Mouse (Mus musculus) megakaryocyte-erythroid progenitor cell, adult 5-6 weeks (primary cell): ENCODE results near the gene Slc4a1. TPM values are rescaled to one million over a fixed set of nuclear protein-coding genes. Genes with fewer than 3 reads are reported as not detected.
"Not testable (repeated sequence)": the region's sequence is repeated elsewhere in the genome, so short reads cannot be mapped to it uniquely, and the experiment has no call there.

Experiments
- ATAC-seq: replicated peaks from 2 replicates; pipeline ENCODE4 v1.8.0; 2016; ENCODE audit warnings: mild to moderate bottlenecking, inconsistent platforms; ENCODE audit not compliant: severe bottlenecking, poor library complexity, low FRiP score, low TSS enrichment
- total RNA-seq, 2 experiments: library from RNA; stranded (forward) in 1 of 2; stranded (reverse) in 1 of 2; fragments of 200-1000, 215-1000 nt in 1 of 2; fragments of >200 nt in 1 of 2; fragmentation: Nextera tagmentation in 1 of 2; gene quantifications; 2 replicates each; pipeline ENCODE4 v1.2.3; 2014 to 2017

Slc4a1 gene
- total RNA-seq (2014; fragmentation: Nextera tagmentation) (0.42 and 0.46 TPM in 2 replicates), total RNA-seq (2017) (0.27 and 6.8 TPM in 2 replicates)

GRCm38 (mm10) chr11:102366103-102366502, at the start of gene Slc4a1:
Slc4a1 (minus strand) TSS chr11:102366203.
- ATAC-seq = not testable (repeated sequence)

DNA sequence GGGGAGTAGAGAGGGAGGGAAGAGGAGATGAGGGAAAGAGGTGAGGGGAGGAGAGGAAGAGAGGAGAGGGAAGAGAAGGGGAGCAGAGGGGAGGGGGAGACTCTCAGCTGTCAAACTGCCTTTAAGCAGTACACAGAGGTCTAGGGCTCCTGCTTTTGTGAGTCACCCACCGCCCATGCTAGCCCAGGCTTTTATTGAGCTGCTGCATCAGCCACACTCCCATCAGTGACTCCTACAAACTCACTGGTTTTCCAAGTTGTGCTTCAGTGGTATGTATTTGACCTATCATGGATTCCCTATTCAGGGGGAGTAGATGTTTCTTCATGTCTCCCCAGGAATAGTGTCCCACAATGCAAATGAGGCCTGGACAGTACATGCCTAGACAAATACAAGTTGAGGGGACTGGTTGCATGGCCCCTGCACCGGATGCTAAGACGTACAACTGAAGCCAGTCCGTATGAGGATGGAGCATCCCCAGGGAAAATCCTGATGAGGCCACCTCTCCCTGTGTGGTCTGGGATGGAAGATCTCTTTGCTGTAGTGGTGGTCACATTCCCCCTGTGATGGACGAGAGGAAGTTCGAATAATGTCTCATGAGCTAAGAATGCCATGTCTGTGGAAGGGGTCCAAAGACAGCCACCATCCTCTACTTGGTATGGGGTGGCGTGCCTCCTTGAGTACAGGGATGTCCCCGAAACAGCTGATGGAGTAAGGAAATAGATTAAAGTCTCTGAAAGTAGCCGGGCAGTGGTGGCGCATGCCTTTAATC, 49.2 kb upstream of the Slc4a1 start:
- ATAC-seq = no peak

DNA sequence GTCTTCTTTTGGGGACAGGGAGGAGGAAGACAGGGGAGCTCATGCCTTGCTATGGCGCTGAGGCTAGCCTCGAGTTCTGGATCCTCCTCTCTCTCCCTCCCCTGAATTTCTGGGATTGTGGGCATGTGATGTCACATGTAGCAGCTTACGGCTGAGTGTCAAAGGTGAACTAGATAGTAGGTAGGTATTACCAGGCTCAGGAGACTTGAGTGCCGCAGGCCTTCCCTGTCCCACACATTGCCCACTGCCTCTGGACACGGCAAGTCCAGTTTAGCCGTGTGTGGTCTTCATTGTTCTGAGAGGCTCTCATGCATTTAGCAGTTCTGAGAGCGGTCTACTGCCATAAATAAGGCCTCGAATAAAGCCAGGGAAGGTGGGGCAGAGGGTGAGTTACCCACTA, 47.1 kb upstream of the Slc4a1 start:
- no peak for ATAC-seq

DNA sequence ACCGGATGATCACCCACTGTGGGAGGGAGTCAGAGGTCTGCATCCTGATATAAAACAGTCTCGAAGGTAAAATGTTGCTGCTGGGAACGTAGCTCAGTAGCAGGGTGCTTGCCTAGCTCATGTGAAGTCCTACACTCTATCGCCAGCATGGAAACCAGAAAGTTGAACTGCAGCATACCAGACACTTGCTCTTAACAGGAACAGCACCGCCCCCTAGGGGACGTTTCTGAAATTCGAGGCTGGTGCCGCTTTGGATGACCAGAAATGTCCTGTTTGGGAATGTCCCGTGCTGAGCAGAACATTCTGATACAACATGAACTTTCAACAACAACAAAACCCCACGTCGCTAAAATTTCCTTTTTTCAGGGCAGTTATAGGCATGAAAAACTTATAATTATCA, 45.7 kb upstream of the Slc4a1 start:
- ATAC-seq = peak; percentile 21; the same call in 1 of the 2 replicates

DNA sequence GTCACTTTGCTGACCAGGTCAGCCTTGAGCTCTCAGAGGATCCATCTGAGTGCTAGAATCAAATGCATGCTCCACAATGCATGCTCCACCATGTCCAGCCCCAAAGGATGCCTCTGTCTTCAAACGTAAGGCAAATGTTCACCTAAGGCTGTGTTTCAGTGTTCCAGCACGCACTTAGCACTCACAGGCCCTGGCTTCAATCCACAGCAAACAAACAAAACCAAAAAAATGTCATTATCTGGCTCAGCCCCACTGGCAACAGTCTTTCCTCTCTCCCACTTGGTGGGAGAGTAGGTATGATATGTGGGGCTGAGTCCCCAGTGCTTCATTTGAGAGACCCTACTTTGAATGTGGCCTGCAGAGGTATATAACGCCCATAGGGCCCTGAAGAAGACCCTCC, 45.1 kb upstream of the Slc4a1 start:
- ATAC-seq = no peak

DNA sequence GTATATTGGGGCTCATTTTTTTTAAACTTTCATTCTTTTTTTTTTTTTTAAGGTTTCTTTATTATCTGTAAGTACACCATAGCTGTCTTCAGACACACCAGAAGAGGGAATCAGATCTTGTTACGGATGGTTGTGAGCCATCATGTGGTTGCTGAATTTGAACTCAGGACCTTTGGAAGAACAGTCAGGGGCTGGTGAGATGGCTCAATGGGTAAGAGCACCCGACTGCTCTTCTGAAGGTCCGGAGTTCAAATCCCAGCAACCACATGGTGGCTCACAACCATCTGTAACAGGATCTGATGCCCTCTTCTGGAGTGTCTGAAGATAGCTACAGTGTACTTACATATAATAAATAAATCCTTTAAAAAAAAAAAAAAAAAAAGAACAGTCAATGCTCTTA, 44.3 kb upstream of the Slc4a1 start:
- not testable (repeated sequence) for ATAC-seq

DNA sequence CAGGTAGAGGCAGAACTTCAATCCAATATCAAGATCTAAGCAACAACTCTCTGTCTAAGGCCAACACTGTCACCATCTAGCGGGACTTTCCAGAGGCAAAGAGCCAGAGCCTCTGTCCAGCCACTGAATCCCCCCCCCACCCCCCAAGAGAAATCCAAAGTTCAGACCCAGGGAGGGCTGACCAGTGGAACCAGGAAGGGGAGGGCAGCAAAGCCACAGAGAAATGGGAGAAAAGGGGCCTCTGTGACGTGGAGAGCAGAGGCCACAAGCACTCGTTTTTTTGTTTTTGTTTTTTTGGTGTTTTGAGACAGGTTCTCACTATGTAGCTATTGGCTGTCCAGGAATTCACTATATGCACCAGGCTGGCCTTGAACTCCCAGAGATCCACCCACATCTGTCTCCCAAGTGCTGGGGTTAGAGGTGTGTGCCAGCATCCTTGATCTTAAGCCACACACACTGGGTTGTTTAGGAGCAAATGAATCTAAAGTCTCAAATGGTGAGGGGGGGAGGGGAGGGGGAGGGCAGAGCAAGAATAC, 43.9 kb upstream of the Slc4a1 start:
- no peak for ATAC-seq

DNA sequence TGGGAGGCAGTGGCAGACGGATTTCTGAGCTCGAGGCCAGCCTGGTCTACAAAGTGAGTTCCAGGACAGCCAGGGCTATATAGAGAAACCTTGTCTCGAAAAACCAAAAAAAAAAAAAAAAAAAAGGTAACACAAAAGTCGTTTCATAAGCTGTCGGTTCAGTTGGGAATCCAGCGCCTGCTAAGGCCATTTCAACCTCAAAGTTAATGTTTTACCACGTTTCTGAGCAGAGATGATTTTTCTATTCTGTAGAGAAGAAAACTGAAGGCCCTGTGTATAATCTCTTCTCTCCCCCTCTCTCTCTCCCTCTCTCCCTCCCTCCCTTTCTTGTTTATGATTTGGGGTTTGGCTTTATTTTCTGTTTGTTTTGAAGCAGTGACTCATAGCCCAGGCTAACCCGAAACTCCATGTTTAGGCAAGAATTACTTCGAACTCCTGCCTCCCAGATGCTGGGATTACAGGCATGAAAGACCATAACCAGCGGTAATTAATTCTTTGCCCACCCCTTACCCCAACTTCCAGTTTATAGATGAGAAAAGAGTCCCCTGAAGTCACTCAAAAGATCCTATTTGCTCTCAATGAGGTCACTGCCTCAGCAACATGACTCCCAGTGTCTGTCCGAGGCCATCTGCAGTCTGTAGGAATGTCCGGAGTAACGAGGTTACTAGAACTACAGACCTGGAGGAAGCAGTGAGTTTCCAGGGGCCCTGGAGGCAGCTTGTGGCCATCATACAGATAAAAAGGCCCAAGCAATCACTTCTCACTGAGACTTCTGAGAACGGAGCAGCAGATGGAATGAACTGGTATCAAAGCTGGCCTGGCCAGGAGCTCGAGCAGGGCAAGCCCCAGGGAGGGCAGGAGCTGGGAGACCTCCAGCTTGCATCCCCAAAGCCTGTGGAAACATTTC, 43.1 kb upstream of the Slc4a1 start:
- no peak for ATAC-seq

- ATAC-seq = peak; percentile 88
Observed at GRCm38 (mm10) chr11:102408344-102408876, 42.4 kb upstream of the Slc4a1 start.

DNA sequence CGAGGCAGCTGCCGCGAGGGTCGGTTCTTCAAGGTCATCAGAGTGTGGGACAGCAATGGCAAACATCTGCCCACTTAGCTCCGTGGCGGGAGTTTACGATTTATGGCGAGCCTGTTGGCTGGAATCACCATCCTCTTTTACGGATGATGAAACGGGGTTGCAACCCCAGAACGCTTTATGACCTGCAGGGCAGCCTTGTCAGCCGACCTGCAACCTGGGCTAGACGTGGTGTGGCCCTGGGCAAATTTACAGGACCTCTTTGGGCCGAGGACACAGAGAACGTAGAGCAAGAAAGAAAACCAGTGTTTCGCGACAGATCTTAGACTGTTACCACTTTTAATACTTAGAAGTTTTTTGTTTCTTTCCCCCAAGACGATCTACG, 41.8 kb upstream of the Slc4a1 start, which contains the start of gene Slc25a39:
Slc25a39 (minus strand) TSS at position 113 of the 382 bp plus-strand sequence.
- ATAC-seq = peak; percentile 26

GRCm38 (mm10) chr11:102406900-102407833, 41.2 kb upstream of the Slc4a1 start:
- peak; percentile 20 for ATAC-seq

DNA sequence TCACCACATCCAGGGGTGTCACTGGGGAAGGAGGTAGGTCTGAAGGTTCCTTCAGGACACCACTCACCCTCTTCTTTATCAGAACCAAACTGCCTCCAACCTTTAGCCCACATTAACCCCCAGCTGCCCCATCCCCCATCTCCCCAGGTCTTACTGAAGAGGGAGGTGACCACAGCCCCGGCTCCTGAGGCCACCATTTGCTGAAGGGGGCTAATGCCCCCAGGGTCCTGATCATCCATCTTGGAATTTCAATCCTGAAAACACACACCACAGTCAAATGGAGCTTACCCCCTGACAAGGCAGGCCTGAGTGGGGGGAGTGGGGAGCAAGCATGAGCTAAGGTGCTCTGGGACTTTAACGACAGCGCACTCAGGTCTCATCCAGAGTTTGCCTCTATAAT, 40.4 kb upstream of the Slc4a1 start:
- ATAC-seq = no peak

GRCm38 (mm10) chr11:102405544-102406285, 39.7 kb upstream of the Slc4a1 start:
- no peak for ATAC-seq

GRCm38 (mm10) chr11:102404161-102405010, 38.4 kb upstream of the Slc4a1 start:
- ATAC-seq = no peak

DNA sequence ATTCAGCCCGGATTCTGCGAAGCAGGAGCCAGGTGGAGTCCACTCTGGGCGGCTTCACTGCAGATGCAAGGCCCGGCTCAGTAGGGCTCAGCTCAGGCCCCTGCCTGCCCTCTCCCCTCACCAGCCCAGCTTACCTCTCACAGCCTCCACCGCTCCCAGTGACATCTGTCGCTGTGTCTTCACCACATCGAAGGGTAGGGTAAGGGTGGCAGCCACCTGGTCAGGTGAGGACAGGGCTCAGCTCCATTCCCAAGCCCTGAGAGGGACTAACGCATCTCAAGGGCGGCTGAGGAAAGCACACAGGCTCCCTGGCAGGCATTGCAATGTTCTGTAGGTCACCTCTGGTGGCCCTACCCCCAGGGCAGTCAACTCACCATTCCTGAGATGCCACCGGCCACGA, 37.7 kb upstream of the Slc4a1 start:
- ATAC-seq = no peak

DNA sequence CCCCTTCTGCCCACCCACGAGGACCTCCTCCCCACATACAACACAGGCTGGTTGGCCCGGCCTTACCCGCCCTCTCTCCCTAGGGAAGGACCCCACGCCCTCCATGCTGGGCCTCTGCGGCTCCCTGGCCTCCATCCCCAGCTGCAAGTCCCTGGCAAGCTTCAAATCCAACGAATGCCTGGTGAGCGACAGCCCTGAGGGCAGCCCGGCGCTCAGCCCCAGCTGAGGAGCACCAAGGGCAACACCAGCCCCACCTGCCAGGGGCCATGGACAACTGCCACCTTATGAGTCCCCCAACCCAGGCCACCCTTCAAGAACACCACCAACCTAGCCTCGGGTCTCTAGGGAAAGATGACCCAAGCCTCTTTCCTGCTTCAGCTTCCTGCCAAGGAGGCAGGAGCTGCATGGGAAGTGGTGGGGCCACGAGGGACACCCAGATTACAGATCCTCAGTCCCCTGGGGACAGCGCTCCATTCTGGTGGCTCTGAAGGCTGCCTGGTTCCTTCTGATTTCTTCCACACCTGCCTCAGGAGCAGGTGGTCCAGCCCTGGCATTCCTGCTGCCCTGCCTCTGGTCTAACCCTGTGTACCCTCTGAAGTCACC, 36.0 kb upstream of the Slc4a1 start:
- no peak for ATAC-seq

DNA sequence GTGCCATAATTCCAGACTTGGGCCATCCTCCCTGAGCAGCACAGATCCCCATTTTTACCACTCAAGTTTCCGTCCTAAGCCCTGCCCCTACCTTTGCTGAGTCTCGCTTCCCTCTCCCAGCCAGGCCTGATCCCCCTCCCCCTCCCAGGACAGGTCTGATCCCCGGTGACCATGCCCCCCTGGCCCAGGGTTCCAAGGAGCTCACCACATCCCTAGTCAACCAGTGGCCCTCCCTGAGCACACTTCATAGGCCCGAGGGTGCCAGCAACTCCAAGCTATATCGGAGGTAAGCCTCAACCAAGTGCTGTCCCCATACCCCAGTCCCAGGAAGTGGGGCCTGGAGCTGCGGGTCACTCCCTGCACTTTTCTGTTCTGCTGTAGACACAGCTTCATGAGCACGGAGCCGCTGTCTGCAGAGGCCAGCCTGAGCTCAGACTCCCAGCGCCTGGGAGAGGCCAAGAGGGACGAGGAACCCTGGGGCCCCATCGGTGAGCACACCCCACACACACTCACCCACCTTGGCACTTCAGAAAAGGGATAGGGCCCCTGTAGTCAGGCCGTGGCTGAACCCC, 34.6 kb upstream of the Slc4a1 start:
- ATAC-seq = no peak
